Mouse (Mus musculus) liver, postnatal 0 days (tissue): ENCODE results near the gene Clcn6. TPM values are rescaled to one million over a fixed set of nuclear protein-coding genes. Genes with fewer than 3 reads are reported as not detected.

Experiments
- ATAC-seq: fragments of 200-750 bp; cut with Nextera tagmentation; 2 replicates; pipeline ENCODE4 v1.8.0; 2017; ENCODE audit warnings: mild to moderate bottlenecking, moderate library complexity
- DNase-seq: peaks from one replicate; pipeline ENCODE4 v3.0.0-alpha.2; 2016
- H3K27ac ChIP-seq: fragments of 300-500 bp; sonication (generic); 2 replicates; pipeline ENCODE4 v1.5.1; 2014; ENCODE audit warnings: antibody characterized with exemption, moderate library complexity, mild to moderate bottlenecking, low read depth
- H3K27me3 ChIP-seq: fragments of 300-500 bp; sonication (generic); 2 replicates; pipeline ENCODE4 v1.6.1; 2014; ENCODE audit warnings: low read length, control low read depth, mixed read lengths; ENCODE audit not compliant: insufficient read depth
- H3K36me3 ChIP-seq: fragments of 300-500 bp; sonication (generic); replicated peaks from 2 replicates; pipeline ENCODE4 v1.6.1; 2014; ENCODE audit warnings: mild to moderate bottlenecking, control low read depth, low read length, moderate library complexity, mixed read lengths; ENCODE audit not compliant: insufficient read depth
- H3K4me1 ChIP-seq: fragments of 300-500 bp; sonication (generic); 2 replicates; pipeline ENCODE4 v1.6.1; 2014; ENCODE audit warnings: antibody characterized with exemption, mild to moderate bottlenecking, control low read depth; ENCODE audit not compliant: insufficient read depth
- H3K4me2 ChIP-seq: fragments of 300-500 bp; sonication (generic); 2 replicates; pipeline ENCODE4 v1.6.1; 2014; ENCODE audit warnings: low read depth, mild to moderate bottlenecking, low read length, moderate library complexity, mixed read lengths
- H3K4me3 ChIP-seq: fragments of 300-500 bp; sonication (generic); 2 replicates; pipeline ENCODE4 v1.5.1; 2014; ENCODE audit warnings: low read depth, low read length
- H3K9ac ChIP-seq: fragments of 300-500 bp; sonication (generic); replicated peaks from 2 replicates; pipeline ENCODE4 v1.6.1; 2014; ENCODE audit warnings: mild to moderate bottlenecking, moderate library complexity
- H3K9me3 ChIP-seq: fragments of 300-500 bp; sonication (generic); 2 replicates; pipeline ENCODE4 v1.6.1; 2016; ENCODE audit warnings: mild to moderate bottlenecking, control low read depth, low read length, mixed read lengths
- CTCF ChIP-seq: sonication (generic); IDR thresholded peaks from 2 replicates; pipeline ENCODE4 v1.5.1; 2016; ENCODE audit warnings: antibody characterized with exemption, low read depth
- EP300 ChIP-seq: IDR thresholded peaks from 2 replicates; pipeline ENCODE4 v1.6.1; 2016; ENCODE audit warnings: antibody characterized with exemption, low read depth, mild to moderate bottlenecking
- WGBS: fragments of 180-500 bp; shearing (Covaris S2); extraction: QIAGEN DNeasy Blood & Tissue Kit; methylation state at CpG from one replicate; pipeline ENCODE4 v1.1.7; 2014; ENCODE audit not compliant: insufficient replicate concordance; 5-methylcytosine and 5-hydroxymethylcytosine counted together
- polyA plus RNA-seq: library from polyadenylated mRNA; unstranded; fragments of >200 nt; fragmentation: Nextera tagmentation; extraction: Ambion mirVana; gene quantifications from 2 replicates; pipeline ENCODE4 v1.2.1, GENCODE M21; 2015

Clcn6 gene
- polyA plus RNA-seq, 1 experiment from 2014 or later, result 0.79 TPM

DNA sequence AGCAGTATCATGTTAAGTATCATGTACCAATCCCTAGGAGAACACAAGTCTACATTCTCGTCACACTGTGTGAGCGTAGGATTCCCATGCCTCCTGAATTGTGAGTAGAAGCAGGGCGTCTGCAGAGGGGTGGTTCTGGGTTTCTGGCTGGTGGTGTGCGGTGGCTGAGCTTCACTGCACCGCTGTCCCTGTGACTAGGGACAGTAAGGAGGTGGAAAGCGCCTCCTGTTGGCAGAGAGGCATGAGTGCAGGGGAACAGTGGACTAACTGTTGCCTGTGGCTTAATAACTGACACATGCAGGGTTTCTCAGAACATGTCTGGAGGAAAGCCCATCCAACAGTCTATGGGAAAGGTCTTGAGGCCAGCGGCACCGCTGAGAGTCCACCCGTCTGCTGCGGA, 23.2 kb downstream of the Clcn6 start:
- TF ChIP-seq CTCF, result peak; percentile 51
- TF ChIP-seq EP300, result no peak
- H3K36me3 ChIP-seq, result peaks cover 65% of the 10 kb centered on the region
- DNase-seq (no peak), ATAC-seq (no peak)
- no peak overlapping the region for H3K4me2 ChIP-seq
- H3K4me1 ChIP-seq, result no peaks in the 10 kb centered on the region
- H3K9me3 ChIP-seq, result no peaks in the 10 kb centered on the region
- no peak overlapping the region for H3K9ac ChIP-seq
- H3K27ac ChIP-seq, result no peak overlapping the region
- no peak overlapping the region for H3K4me3 ChIP-seq
- 82% methylated on average over 10 of the region's 10 CpGs for WGBS
- no peaks in the 10 kb centered on the region for H3K27me3 ChIP-seq

DNA sequence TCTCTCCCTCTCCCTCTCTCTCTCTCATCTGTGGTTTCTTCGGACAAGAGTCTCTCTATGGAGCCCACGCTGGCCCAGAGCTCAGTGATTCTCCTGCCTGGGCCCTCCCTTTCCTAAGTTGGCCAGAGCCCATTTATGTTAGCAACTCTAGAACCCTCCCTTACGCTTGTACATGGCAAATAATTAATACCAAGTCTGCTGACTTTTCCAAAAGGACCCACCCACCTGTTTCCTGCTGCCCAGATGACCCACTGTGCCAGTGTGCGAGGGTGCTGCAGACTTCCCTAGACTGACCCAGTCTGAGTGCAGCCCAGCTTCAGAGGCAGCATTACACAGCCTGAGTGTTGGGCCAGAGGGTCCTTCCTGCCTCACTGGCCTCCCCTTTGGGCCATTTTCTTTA, 26.4 kb downstream of the Clcn6 start:
- H3K4me2 ChIP-seq, result no peak overlapping the region
- ATAC-seq, result no peak
- TF ChIP-seq CTCF (no peak), EP300 (no peak)
- H3K36me3 ChIP-seq, result peaks cover 76% of the 10 kb centered on the region
- H3K4me1 ChIP-seq, result no peaks in the 10 kb centered on the region
- DNase-seq, result no peak
- H3K27ac ChIP-seq, result no peak overlapping the region
- no peaks in the 10 kb centered on the region for H3K27me3 ChIP-seq
- no peaks in the 10 kb centered on the region for H3K9me3 ChIP-seq
- no peak overlapping the region for H3K4me3 ChIP-seq
- no peak overlapping the region for H3K9ac ChIP-seq
- WGBS, result 82% methylated on average over 4 of the region's 4 CpGs

DNA sequence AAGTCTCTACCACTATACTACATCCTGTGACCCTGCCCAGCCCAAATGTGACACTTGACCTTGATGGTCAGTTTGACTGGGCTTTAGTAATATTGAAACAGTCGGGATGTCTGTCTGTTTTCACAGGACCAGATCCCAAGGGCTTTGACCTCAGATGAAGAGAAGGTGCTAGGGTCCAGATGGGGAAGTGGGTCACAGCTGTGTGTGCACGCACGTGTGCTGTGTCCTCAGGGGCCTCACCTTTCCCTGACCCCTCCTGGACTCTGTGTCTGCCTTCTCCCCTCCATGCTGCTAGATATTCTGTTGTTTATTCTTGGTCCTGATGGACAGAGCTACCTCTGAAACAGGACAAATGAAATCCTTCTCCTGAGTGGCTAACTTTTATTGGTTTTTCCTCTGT, 27.3 kb downstream of the Clcn6 start:
- Histone ChIP-seq H3K27me3 (no peaks in the 10 kb centered on the region), H3K36me3 (peaks cover 74% of the 10 kb centered on the region), H3K9me3 (no peaks in the 10 kb centered on the region), H3K4me1 (no peaks in the 10 kb centered on the region), H3K27ac (no peak overlapping the region), H3K4me3 (no peak overlapping the region), H3K9ac (no peak overlapping the region), H3K4me2 (no peak overlapping the region)
- TF ChIP-seq CTCF (no peak), EP300 (no peak)
- ATAC-seq (no peak), DNase-seq (no peak)
- WGBS, result 68% methylated on average over 3 of the region's 3 CpGs

DNA sequence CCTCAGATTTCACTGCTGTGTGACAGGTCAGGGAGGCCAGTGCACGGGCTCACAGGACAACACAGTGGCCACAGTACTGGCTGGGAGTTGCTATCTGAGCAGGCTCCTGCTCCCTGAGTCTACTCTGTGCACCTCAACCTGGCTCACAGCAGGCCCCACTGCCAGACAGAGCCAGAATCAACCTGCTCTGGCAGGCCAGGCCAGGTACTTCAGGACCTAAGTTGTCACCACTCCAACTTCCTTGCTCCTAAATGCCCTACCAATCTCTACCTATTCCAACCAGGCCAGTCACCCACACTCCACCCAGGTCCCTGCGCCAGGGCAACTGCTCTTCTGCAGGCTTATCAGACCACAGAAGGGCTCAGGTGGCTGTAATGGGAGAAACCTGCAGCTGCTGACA, 29.0 kb downstream of the Clcn6 start:
- no peak overlapping the region for H3K27ac ChIP-seq
- TF ChIP-seq CTCF (no peak), EP300 (no peak)
- H3K9ac ChIP-seq, result no peak overlapping the region
- H3K4me3 ChIP-seq, result no peak overlapping the region
- H3K9me3 ChIP-seq, result no peaks in the 10 kb centered on the region
- H3K36me3 ChIP-seq, result peaks cover 76% of the 10 kb centered on the region
- WGBS, result 93% methylated on average over 2 of the region's 2 CpGs
- DNase-seq (no peak), ATAC-seq (no peak)
- H3K4me2 ChIP-seq, result no peak overlapping the region
- no peaks in the 10 kb centered on the region for H3K27me3 ChIP-seq
- H3K4me1 ChIP-seq, result no peaks in the 10 kb centered on the region

DNA sequence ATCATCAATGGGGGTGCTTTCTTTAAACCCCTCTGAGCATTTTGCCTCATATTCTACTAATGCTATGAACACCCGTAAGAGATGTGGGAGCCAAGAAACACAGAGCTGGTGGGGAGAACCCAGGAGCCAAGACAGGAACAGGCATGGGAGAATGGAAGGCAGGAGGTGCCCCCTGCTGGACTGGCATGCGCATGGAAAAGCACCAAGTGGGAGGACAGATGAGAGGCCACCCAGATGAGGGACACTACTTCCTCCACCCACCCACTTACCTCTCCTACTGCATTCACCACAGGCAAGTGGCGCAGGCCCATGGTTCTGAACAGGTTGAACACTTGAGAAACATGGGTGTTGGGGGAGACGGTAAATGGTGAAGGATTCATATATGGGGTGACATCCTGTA, 30.2 kb downstream of the Clcn6 start:
- Histone ChIP-seq H3K4me3 (no peak overlapping the region), H3K4me2 (no peak overlapping the region), H3K27ac (no peak overlapping the region), H3K4me1 (no peaks in the 10 kb centered on the region), H3K9ac (no peak overlapping the region), H3K27me3 (no peaks in the 10 kb centered on the region), H3K36me3 (peaks cover 65% of the 10 kb centered on the region), H3K9me3 (no peaks in the 10 kb centered on the region)
- ATAC-seq, result no peak
- TF ChIP-seq EP300 (no peak), CTCF (peak; percentile 67)
- DNase-seq, result peak; percentile 36
- WGBS, result 78% methylated on average over 4 of the region's 4 CpGs

DNA sequence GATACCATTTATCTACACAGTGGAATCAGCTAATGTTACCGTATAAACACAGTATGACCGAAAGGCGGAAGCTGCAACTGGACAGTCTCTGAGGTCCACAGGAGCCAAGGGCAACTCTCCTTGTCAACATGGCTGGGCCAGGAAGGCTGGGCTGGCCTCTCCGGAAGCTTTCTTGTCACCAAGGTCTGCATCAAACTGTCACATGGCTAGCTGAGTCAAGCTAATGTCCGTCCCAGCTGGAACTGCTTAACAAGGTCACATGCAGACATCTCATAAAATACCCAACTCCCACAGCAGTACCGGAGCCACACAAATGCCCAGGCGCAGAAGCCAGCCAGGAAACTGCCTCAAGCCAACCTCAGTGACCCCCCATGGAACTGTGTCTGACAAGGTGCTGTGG, 34.3 kb downstream of the Clcn6 start:
- Histone ChIP-seq H3K27me3 (no peaks in the 10 kb centered on the region), H3K9ac (no peak overlapping the region), H3K27ac (no peak overlapping the region), H3K36me3 (peaks cover 33% of the 10 kb centered on the region), H3K4me3 (no peak overlapping the region), H3K9me3 (no peaks in the 10 kb centered on the region), H3K4me1 (no peaks in the 10 kb centered on the region), H3K4me2 (no peak overlapping the region)
- 84% methylated on average over 7 of the region's 7 CpGs for WGBS
- TF ChIP-seq CTCF, result no peak
- no peak for TF ChIP-seq EP300
- ATAC-seq, result no peak
- DNase-seq, result no peak

DNA sequence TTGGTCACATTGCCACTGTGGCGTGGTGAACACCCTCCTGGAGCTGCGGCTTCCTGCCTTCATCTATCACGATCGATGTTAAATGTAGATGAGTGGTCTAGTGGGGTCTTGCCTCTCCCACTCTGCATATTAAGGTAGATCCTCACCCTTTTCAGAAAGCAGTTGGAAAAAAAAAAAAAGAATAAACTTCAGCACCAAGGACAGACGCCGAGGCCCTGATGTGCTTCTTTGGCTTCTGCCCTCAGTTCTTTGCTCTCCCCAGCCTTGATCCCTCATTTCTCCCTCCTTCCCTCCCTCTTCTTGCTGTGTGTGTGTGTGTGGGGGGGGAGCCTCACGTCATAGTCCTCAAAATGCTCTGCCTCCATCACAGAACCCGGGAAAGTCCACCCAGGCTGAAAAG, 36.8 kb downstream of the Clcn6 start:
- Histone ChIP-seq H3K9me3 (no peaks in the 10 kb centered on the region), H3K9ac (no peak overlapping the region), H3K4me1 (no peaks in the 10 kb centered on the region), H3K4me2 (no peak overlapping the region), H3K27ac (no peak overlapping the region), H3K27me3 (no peaks in the 10 kb centered on the region), H3K4me3 (no peak overlapping the region), H3K36me3 (peaks cover 13% of the 10 kb centered on the region; the same call in 1 of the 2 replicates)
- WGBS, result 41% methylated on average over 8 of the region's 8 CpGs
- TF ChIP-seq EP300, result no peak
- no peak for TF ChIP-seq CTCF
- no peak for ATAC-seq
- no peak for DNase-seq
